Mouse (Mus musculus) thymus, adult 2 months (tissue): Measurements from ENCODE around the gene Zbtb7a.
"Not testable (repeated sequence)": the region's sequence is repeated elsewhere in the genome, so short reads cannot be mapped to it uniquely, and the experiment has no call there.

ENCODE experiments used
- CTCF ChIP-seq: fragments of 200-500 bp; IDR thresholded peaks from 2 replicates; pipeline ENCODE4 v1.5.1; 2012; ENCODE audit warnings: mild to moderate bottlenecking, control low read depth, low read length, moderate library complexity, borderline replicate concordance; ENCODE audit not compliant: control insufficient read depth, poor library complexity, insufficient read depth; ENCODE audit errors: extremely low read depth
- POLR2A ChIP-seq: fragments of 200-500 bp; IDR thresholded peaks from 2 replicates; pipeline ENCODE4 v1.6.1; 2012; ENCODE audit warnings: mild to moderate bottlenecking, low read length, control low read depth, moderate library complexity; ENCODE audit not compliant: control insufficient read depth, poor library complexity, insufficient read depth; ENCODE audit errors: extremely low read depth

DNA sequence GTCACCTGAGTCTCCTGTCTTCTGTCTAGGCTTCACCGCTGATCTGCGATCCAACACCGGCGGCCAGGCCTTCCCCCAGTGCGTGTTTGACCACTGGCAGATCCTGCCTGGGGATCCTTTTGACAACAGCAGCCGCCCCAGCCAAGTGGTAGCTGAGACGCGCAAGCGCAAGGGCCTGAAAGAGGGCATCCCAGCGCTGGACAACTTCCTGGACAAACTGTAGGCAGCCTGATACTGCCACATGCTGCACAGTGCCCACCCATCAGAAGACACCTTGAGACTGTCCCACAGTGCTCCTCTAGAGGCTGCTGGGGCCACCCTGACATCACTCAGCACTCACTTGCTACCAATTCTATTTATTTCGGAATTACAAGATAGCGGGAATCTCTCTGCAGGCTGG lies 46.8 kb downstream of the Zbtb7a start:
- not testable (repeated sequence) for TF ChIP-seq CTCF, POLR2A
